Mouse (Mus musculus) heart, postnatal 4 days (tissue): ENCODE data around the gene Acaca. TPM values are rescaled to one million over a fixed set of nuclear protein-coding genes. Genes with fewer than 3 reads are reported as not detected.

Experiments
- DNase-seq: peaks from one replicate; pipeline ENCODE4 v3.0.0; 2021
- total RNA-seq, 2 experiments: library from RNA; stranded (reverse); gene quantifications; 2 replicates each; pipeline ENCODE4 v1.2.3; 2021

The Acaca gene
- total RNA-seq, 2 experiments from 2014 or later, result 25.0 to 28.4 TPM

DNA sequence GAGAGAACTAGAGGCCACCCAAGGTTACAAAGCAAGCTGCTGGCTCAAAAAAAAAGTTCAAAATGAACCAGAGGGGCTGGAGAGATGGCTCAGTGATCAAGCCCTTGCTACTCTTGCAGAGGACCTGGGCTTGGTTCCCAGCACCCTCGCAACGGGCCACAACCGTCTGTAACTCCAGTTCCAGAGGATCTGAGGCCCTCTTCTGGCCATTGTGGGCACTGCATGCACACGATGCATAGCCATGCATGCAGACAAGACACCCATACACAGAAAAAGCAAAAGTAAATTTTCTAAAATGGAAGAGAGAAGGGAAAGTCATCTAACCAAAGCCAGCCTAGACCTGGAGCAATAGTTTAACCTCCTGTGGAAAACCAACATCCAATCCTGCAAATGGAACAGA, 277.3 kb downstream of the Acaca start:
- no peak for DNase-seq

DNA sequence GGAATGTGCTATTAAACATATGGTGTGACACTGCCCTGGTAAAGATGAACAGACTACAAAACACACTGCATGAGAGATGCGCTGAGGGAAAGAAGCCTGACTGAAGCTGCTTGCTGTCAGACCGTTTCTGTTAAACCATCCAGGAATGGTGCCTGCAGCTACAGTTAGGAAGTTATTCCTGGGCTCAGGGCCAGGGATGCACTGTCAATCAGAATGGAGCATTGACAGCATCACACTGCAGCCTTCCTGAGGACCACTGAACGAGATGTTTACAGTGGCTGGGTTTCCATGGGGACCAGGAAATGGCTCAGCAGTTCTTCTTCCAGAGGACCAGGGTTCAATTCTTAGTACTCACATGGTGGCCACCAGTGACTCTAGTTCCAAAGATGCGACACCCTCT, 280.9 kb downstream of the Acaca start:
- no peak for DNase-seq

- no peak for DNase-seq
These were observed 281.6 kb downstream of the Acaca start for GRCm38 (mm10) chr11:84410879-84411641.

DNA sequence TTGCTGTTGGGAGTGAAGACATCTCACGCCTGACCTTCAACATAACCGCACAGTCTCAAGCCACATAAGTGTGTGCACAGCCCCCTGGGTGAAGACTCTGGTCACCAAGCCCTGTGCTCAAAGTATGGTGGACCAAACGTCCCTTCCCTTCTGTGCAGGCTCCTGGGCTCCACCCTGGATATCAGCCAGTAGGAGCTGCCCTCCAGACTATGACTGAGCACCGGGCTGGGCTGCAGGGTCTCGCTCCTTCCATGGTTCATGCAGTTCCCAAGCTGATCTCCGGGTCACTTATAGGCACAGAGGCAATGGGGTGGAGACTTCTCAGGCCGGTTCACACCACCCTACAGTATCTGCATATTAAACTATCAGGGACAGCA, 282.2 kb downstream of the Acaca start:
- DNase-seq, result no peak

- DNase-seq, result no peak
These were observed 282.9 kb downstream of the Acaca start for GRCm38 (mm10) chr11:84412201-84412934.

DNA sequence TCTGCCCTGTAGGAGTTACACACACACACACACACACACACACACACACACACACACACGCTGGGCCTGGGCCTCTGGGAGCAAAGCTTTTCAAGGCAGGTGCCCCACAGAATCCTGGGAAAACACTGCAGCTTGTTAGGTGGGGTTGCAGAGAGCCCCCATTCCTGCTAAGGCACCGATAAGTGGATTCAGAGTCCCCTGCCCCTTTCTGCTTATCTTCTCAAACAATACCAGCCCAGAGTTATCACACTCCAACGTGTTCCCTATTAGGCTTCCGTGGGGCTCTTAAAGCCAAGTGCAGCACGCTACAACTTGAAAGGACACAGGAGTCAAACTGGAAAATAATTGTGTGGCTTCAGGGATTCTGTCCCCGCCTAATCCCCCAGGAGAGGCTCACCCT, 283.6 kb downstream of the Acaca start:
- DNase-seq, result no peak

- DNase-seq, result no peak
These were observed 291.3 kb downstream of the Acaca start for GRCm38 (mm10) chr11:84420779-84421178.

- DNase-seq, result no peak
These were observed 296.5 kb downstream of the Acaca start for GRCm38 (mm10) chr11:84425736-84426632.

- no peak for DNase-seq
These were observed 297.1 kb downstream of the Acaca start for GRCm38 (mm10) chr11:84426633-84426998.

DNA sequence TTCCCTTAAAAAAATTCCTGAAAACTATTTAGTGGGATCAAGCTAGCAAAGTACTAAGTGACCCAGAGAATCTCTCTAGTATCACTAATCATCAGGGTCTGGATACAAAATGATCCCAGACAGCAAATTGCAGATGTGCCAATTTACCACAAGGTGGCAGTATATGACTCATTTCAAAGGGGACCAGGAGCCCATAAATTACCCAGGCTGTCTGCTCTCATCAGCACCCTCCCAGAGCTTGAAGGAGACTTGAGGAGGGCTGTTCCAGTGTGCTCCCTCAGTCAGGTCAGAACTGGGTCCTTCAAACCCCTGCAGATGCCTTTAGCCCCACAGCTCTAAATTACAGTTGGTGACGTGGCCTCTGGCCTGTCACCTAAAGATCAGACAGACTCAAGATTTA, 300.1 kb downstream of the Acaca start:
- DNase-seq, result peak; percentile 26

DNA sequence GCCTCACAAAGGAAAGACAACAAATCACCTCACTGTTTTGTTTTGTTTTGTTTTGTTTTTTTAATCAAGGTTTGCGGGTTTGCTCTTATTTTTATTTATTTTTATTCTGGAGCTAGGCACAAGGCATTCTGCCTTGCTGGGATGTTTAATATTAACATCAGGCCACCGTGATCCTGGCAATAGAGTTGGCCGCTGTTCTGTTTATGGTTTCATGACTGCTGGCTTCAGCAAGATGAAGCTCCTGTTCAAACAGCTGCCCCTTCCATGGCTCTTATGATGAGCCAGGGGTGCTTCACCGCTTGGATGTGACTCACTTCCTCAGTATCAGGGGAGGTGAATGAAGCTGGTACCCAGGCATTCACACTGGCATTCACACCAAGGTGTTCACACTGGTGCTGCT, 300.9 kb downstream of the Acaca start:
- no peak for DNase-seq

GRCm38 (mm10) chr11:84434879-84435278, 305.4 kb downstream of the Acaca start:
- DNase-seq, result no peak

- no peak for DNase-seq
These were observed 310.9 kb downstream of the Acaca start for GRCm38 (mm10) chr11:84440402-84440801.

GRCm38 (mm10) chr11:84442554-84443331, 313.3 kb downstream of the Acaca start:
- no peak for DNase-seq

Other genes with a start within 250 kb of the Acaca start
- 10 to 100 TPM; 13.4 to 14.0 TPM for gene Ddx52, start 187.6 kb upstream of the Acaca start, total RNA-seq
- gene Synrg, start 165.2 kb upstream of the Acaca start, total RNA-seq, result 10 to 100 TPM; 21.5 to 22.3 TPM
- gene Dusp14, start 60.4 kb upstream of the Acaca start, total RNA-seq, result 1 to 10 TPM in 1 of 2 experiments, under 1 TPM in 1; 0.29 to 1.4 TPM
- gene Tada2a, start 72 bp upstream of the Acaca start, total RNA-seq, result 10 to 100 TPM; 11.8 to 12.0 TPM
- gene Gm11437, start 37.8 kb downstream of the Acaca start, total RNA-seq, result not detected